Mouse (Mus musculus) right cerebral cortex, postnatal 36 days (tissue): Measurements from ENCODE around the gene Mtr.

Experiments
- DNase-seq, 2 experiments: peaks; one replicate each; pipeline ENCODE4 v3.0.0; 2022; ENCODE audit warnings: low spot score in 2 of 2, mixed read lengths in 1 of 2

Mtr gene

DNA sequence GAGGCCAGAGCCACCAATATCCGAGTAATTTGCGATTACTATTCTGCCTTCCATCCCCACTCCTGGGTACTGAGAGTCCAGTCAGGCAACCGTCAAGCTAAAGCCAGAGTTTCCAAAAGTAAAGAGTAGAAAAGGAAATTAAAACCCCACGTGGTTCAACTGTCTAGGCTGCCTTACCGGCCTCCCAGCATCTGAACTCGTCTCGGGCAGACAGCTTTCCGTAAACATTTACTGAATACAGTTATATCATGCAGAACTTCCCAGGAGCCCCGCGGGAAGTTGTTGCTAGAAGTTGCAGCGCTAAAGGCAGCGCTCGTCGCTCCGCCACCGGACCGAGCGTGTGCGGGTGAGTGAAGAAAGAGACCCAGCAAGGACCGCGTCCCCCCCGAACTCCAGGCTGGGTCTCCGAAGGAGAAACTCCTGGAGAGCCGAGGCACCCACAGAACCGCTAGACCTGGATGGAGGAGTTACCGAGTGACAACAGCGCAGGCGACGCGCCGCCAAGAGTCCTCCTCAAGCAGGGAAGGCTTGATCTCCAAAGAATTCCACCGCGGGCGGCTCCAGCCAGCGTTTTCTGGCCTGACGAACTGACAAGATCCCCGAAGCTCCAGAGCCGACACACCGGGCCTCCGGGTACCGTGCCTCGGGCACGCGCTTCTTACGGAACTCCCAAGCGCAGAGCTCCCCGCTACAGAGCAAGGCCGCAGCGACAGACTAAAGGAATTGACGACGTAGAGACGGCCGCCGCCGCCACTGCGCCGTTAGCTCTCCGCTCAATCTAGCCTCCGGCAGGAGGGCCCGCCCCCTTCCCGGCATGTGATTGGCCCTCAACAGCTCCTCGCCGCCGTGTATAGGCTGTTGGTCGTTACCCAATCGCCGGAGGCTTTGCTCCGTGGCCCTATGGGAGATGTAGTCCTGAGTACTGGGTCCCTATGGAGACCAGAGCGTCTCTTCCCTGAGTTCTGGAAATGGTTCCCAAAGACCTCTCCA, at the start of gene Mtr:
Gene Mtr (minus strand): TSS at position 723 of the 990 bp plus-strand sequence.
- peak; percentile 95 to 96 for DNase-seq

DNA sequence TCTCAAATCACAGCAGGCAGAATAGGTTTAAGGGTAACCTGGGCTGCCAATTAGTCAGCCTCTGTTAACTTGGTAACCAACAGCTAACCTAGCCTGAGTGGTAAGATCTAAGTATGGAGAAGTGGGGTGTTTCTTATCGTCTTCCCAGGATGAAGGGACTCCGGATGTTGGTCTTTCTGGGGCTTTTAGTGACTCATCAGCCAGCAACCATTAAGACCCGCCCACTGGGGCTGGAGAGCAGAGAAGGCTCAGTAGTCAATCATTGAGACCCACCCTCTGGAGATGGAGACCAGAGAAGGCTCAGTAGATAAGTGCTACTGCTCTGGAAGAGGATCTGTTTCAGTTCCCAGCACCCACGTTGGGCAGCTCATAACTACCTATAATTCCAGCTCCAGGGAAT, 49.4 kb upstream of the Mtr start:
- no peak for DNase-seq

DNA sequence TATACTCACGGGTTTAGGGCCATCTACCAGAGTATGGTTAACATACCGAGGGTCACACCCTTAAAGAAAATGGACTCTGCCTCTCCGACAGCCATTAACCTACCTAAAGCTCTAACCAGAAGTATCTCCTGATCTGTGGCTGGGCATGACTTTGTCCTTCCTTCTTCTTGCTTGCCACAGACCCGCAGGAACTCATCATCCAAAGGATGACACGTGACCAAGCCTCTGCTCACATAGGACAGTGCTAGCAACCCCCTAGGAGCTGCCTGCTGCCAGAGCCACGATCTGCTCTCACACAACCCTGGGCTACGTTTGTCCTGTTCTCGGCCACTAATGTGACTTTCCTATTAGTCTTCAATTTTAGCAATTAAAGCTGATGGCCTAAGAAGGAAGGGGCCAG, 47.6 kb upstream of the Mtr start:
- no peak for DNase-seq

DNA sequence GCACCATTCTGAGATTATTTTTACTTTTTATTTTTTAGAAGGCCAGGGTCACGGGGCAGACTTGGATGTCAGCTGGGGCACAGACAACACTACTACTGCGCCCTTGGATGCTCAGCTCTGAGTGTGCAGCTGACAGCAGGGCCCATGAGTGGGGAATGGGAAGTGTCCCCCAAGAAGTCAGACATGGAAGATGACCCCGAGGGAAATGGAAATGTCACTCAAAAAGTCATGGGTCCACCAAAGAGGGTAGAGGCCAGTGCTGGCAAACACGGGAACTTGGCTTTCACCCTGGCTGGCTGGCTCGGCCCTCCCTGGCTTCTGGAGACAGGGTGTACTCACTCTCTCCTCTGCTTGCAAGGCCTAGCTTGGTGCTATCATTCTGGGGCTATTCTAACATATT, 47.1 kb upstream of the Mtr start:
- DNase-seq = no peak

DNA sequence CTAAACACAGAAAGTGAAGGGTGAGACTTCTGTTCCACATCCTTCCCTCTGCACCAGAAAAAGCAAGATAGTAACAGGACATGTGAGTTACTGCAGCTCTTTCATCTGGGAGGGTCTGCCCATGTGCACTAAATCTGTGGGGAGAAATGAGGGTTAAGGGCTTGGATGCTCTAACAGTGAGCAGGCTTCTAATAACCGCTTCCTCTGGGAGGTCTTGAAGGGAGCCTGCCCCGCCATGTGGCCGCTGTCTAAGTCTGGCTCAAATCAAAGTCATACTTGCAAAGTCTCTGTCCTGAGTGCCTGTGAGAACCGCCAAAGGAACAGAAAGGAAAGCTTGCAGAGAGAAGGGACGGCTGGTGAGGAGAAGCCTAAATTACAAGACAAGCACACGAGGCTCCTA, 39.9 kb upstream of the Mtr start:
- DNase-seq = no peak

DNA sequence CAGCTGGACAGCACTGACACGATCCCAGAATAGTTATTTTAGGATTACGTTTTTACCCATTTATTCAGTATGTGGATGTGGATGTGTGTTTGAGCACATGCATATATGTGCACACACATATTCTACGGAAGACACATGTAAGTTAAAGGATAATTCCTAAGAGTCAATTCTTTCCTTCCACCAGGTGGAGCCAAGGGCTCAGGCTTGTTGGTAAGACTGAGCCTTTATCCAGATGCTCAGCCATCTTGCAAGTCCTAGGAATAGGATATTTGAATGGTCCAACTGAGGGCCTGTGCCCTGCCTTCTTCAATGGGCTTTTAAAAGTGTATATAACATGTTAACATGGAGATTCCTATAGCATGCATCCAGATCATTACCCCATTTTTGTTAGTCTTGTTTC, 38.8 kb upstream of the Mtr start:
- no peak for DNase-seq

DNA sequence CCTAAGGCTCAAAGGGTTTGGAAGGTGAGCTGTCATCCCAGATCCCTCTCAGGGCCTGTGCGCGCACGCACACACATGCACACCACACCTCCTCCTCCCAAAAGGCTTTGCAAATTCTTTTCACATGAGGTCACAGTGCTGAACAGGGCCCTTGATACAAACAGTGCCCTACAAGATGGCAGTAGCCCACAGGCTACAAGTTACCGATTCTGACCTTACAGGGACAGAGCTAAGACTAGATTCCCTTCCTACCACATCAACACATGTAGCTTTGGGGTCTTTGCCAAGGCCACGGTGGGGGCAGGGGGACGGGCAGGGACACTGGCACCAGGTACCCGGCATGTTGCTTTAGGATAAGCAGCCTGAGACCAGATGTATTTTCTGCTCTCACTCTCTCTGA, 35.9 kb upstream of the Mtr start:
- no peak for DNase-seq

DNA sequence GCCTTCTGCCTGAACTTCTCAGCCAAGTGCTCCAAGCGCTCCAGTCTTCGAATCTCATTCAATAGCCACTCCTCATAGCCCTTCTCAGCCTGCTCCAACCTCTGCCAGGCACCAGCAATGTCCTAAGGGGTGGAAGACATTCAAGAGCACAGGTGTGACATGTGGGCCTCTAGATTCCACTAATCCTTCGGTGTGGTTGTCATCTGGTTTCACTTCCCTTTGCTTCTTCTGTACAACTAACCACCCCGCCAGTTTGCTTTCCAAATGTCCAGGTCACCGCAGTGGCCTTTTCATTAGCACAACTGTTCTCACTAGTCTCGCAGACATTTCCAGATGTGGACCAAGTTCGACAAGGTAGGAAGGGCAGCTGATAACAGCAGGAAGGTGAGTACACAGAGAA, 32.8 kb upstream of the Mtr start:
- DNase-seq = no peak

DNA sequence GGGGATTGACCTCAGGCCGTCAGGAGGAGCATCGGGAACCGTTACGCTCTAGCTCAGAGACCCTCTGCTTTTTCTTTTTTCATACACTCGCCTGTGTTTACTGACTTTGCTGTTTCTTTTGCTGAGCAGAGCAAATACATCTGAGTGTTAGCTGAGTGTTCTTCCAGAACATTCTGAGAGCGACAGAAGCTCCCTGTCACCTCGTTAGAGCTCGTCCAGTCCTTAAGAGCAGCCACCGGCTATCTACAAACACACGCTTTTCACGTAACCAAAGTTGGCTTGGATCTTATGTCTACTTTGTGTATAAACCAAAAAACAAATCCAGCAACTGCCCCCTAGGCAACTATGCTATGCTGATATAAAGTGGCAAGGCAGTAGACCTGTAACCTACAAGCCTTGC, 26.6 kb upstream of the Mtr start:
- DNase-seq = no peak

DNA sequence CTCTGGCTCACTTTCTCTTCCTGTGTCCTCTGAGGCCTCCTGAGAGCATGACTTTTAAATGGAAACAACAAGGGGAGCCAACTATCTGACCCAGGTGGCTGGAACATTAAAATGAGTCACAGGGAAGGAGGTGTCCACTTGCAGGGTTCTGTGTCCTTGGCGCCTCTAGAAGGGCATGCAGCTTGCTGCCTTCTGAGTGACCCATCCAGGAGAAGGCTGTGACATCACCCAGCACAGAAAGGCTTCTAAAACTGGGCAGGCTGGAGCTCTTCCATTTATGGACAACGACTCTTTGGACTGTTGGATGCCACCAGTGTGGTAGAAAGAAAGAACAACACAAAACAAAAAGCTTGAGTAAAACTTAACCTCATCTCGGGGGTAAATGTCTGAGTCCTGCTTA, 25.9 kb upstream of the Mtr start:
- DNase-seq = no peak

DNA sequence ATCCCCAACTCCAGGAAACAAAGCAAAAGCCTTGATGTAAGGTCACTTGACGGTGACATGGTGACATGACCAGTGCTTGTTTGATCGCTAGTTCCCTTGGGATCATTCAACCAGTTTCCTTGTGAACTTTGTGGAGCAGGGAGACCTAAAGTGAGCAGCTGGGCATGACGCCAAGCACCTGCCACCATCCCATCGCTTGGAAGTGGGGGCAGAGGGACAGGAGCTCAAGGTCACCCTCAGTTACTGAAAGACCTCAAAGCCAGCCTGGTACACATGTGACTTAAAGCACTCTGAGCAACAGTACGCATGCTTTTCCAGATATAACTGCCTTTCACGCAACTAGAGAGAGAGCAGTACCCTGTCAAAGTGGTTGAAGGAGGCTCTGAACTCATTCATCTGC, 16.8 kb upstream of the Mtr start:
- DNase-seq = no peak

DNA sequence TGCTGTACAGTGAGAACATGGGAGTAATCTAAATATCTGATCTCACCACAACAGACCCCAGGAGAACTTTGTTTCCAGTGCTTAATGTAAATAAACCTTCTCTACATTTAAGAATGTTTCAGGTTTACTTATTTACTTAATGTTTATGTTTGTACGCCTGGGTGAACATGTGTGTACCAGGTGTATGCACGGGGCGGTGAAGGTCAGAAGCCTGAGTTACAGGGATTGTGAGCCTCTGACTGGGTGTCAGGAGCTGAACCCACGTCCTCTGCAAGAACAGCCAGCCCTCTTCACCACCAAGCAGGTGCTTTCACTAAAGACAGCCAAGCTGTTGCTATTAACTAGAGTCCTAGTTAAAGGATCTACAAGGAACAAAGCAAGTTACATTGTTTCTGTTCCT, 16.3 kb upstream of the Mtr start:
- DNase-seq = no peak

DNA sequence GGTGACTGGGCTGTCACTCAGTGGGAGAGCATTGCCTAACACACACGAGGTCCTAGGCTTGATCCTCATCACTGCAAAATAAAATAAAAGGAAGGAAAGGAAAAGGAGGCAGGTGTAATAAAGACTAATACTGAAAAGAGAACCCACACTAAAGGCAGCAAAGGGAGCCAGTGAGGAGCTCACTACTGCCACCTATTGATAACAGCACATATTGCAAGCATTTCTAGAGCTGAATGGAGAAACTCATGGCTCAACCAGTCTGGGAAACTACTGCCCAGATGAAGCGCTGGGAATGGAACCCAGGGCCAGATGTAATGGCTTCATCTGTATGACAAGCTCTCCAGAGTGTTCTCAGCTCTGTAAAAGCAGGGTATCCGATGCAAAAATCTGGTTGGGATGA, 15.0 kb upstream of the Mtr start:
- peak in 1 of 2 experiments; percentile 30 for DNase-seq

DNA sequence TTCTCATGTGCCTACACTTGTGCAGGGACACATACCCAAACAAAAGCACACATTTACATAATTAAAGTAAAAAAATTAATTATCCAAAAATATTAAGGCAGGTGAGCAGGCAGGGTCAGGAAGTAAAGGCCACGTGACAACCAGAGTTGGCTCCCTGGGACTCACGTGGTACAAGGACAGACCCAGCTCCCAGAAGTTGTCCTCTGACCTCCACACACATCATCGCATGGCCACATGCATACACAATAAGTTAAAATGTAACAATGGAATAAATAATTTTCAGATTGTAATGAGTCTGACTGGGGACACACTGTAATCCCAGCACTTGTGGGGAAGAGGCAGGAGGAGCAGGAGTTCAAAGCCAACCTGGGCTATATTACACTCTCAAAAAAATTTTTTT, 10.1 kb upstream of the Mtr start:
- no peak for DNase-seq

DNA sequence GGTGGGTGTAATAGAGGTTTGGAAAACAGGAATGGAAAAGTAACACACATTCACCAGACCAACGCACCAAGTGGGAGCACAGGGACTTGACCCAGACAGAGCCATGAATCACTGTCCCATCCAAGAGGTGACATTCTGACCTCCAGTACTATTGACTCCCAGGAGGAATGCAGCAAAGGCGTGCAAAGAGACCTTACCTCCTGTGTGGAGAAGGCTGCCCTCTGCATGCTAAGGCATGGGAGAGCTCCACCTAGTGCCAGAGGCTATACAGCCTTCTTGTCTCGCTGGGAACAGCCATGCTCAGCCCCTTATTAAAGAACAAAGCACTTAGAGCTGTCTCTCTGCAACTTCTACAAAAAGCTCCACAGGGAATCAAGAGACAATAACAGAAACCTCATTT, 9.2 kb upstream of the Mtr start:
- no peak for DNase-seq

DNA sequence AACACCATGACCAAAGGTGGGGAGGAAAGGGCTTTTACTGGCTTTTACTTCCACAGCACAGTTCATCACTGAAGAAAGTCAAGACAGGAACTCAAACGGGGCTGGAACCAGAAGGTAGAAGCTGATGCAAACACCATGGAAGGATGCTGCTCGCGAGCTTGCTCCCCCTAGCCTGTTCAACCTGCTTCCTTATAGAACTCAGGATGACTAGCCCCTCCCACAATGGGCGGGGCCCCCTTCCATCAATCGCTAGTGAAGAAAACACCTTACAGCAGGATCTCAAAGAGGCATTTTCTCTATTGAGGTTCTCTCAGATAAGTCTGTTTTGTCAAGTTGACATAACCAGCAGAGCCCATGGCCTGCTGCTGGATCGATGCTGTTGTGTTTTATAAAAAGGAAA, 6.1 kb upstream of the Mtr start:
- DNase-seq = no peak

DNA sequence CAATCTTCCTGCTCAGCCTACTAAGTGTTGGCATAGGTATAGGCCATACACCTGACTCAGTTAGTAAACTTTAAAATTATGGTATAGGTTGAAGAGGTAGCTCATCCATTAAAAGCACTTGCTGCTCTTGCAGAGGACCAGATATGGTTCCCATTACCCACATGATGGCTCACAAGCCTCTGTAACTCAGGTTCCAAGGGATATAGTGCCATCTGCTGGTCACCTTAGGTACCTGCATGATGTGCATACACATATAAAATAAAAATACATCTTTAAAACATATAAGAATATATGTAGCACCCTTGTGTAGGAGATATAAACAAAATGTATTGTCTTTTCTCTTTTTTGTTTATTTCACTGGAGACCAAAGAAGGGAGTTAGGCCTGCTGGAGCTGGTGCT, 3.6 kb upstream of the Mtr start:
- no peak for DNase-seq

DNA sequence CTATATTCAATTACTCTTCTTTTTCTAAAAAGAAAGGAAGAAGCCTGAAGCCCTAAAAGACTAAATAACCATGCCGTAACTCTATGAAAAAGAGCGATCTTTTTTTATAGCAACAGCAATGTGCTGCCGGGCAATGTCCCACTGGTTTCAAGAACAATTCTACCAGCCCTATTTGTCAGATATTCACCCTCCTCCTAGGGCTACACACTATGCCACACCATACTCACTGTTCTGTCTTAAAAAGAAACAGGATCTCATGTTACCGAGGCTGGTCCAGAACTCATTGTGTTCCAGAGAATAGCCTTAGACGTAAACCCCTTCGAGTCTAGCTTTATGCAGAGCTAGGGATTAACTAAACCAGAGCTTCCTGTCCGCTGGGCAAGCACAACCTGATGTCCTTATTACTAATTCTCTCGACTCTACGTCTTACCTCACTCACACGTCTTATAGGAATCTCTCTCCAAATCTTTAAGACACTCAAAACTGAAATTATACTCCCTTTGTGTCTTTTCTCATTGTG, 982 bp downstream of the Mtr start:
- DNase-seq = no peak

DNA sequence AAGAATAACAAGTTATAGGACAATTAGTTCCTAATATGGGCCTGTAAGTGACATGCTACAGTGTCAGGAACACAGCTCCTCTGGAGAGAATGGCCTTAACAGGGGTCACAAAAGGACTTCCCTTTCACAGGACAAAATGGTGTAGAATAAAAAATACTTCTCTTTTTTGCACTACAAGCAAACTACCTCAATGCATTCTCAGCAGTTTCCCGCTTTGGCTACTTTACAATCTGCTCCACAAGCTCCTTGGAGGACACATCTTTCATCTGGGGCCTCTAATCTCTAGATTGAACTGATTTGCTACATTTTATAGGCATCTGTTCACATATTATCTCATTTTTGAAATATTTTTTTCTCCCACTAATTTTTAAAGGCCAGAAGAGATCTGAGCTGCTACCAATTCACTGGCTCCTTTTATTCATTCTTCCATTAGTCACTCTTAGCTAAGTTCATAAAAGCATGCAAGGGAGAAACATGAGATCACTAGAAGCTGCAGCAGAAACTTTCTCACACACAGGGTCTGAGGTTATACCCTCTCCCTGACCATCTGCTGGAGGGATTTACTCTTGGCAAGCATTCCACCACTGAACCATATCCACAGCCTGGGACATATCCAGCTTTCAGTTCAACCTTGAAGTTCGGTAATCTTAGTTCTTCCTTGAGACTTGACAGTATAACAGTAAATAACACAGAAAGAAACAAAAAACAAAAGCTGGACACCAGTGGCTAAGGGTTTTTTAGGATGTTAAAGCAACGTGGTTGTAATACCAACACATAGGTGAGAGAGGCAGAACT, 1.8 kb downstream of the Mtr start:
- DNase-seq = no peak

DNA sequence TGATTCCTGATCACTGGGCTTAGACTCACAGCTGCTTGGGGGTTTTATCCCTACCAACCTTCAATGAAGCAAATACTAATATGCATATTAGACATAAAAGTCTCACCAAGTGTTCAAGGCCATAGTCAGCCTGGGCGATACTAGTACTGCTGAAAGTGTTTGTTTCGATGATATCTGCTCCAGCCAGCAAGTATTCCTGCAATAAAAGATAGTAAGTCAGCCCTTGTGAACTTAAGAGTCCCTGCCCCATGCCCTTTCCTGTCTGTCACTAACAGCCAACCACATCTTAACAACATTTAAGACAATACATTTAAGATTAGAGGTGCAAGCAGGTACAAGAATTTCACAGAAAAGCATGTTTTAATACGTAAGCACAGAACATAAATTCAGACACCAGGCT, 7.4 kb downstream of the Mtr start:
- DNase-seq = no peak

DNA sequence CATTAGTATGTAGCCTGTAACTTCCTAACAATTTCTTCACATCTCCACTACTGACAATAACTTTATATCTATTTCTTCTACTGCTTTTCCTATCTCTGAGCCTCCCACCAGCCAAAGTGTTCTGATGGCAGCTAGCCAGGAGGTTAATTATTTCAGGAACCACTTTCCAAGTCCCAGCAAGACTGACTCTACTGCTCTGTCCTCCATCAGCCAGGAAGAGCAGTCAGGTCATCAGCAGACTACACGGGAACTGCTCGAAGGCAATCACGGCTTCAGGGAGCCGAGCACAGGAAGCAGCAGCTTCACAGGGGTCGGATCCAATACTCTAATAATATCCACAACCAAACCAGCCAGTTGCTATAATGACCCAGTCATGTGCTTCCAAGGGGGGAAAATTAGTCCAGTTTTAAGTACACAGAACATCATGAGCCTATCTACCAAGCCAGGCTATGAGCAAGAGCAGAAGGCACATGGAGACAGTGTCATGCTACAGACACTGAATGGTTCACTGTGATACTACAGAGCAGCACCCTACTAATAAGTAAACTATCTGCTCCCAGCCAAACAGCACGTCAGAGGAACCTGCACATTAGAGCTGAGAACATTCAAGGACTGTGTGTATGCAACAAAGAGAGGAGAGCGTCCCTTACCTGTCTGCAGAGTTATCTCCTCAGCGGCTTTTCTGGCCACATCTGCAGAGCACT, 8.6 kb downstream of the Mtr start:
- no peak for DNase-seq

DNA sequence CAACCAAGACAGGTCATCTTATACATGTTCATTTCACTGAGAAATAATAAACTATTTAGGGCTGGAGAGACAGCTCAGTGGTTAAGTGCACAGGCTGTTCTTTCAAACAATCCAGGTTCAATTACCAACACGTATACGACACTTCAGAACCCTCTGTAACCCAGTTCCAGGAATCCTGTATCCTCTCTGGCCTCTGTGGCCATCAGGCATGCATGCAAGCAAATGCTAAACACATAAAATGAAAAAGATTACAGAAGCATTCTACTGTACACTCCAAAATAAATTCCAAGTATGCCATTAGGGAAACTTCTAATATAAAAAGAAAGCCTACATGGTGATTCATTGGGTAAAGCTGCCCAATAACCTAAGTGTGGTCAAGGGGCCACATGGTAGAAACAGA, 12.0 kb downstream of the Mtr start:
- no peak for DNase-seq
